Mouse (Mus musculus) lung, embryonic 14.5 days (tissue): Measurements from ENCODE around the gene Ly75. TPM values are rescaled to one million over a fixed set of nuclear protein-coding genes. Genes with fewer than 3 reads are reported as not detected.
A peak's percentile ranks its signal among the peaks of the same experiment; 100 is the strongest.

Source experiments
- ATAC-seq: fragments of 200-750 bp; cut with Nextera tagmentation; 2 replicates; pipeline ENCODE4 v1.8.0; 2017; ENCODE audit warnings: mild to moderate bottlenecking, moderate TSS enrichment, moderate library complexity; ENCODE audit not compliant: insufficient read depth
- DNase-seq: peaks from one replicate; pipeline ENCODE4 v3.0.0-alpha.2; 2015
- H3K27ac ChIP-seq: fragments of 300-500 bp; sonication (generic); 2 replicates; pipeline ENCODE4 v1.5.1; 2014; ENCODE audit warnings: low read depth, mild to moderate bottlenecking, moderate library complexity
- H3K27me3 ChIP-seq: fragments of 300-500 bp; sonication (generic); 2 replicates; pipeline ENCODE4 v1.6.1; 2014; ENCODE audit warnings: low read length, control low read depth; ENCODE audit not compliant: insufficient read depth
- H3K36me3 ChIP-seq: fragments of 300-500 bp; sonication (generic); 2 replicates; pipeline ENCODE4 v1.6.1; 2014; ENCODE audit warnings: control low read depth; ENCODE audit not compliant: insufficient read depth
- H3K4me1 ChIP-seq: fragments of 300-500 bp; sonication (generic); 2 replicates; pipeline ENCODE4 v1.6.1; 2014; ENCODE audit warnings: antibody characterized with exemption, control low read depth; ENCODE audit not compliant: insufficient read depth
- H3K4me2 ChIP-seq: fragments of 300-500 bp; sonication (generic); 2 replicates; pipeline ENCODE4 v1.6.1; 2014; ENCODE audit warnings: mild to moderate bottlenecking
- H3K4me3 ChIP-seq: fragments of 300-500 bp; sonication (generic); 2 replicates; pipeline ENCODE4 v1.5.1; 2014; ENCODE audit warnings: low read depth, low read length
- H3K9ac ChIP-seq: fragments of 300-500 bp; sonication (generic); 2 replicates; pipeline ENCODE4 v1.6.1; 2014
- H3K9me3 ChIP-seq: fragments of 300-500 bp; sonication (generic); 2 replicates; pipeline ENCODE4 v1.6.1; 2016; ENCODE audit warnings: low read depth, low read length, control low read depth
- CTCF ChIP-seq: IDR thresholded peaks from 2 replicates; pipeline ENCODE4 v1.5.1; 2016; ENCODE audit warnings: antibody characterized with exemption, low read depth
- WGBS: fragments of 180-500 bp; shearing (Covaris S2); extraction: QIAGEN DNeasy Blood & Tissue Kit; methylation state at CpG from one replicate; pipeline ENCODE4 v1.1.7; 2014; 5-methylcytosine and 5-hydroxymethylcytosine counted together
- polyA plus RNA-seq: library from polyadenylated mRNA; unstranded; fragments of >200 nt; fragmentation: Nextera tagmentation; extraction: Ambion mirVana; gene quantifications from 2 replicates; pipeline ENCODE4 v1.2.1, GENCODE M21; 2014

The Ly75 gene
- polyA plus RNA-seq, 1 experiment from 2014 or later: 3.4 TPM

DNA sequence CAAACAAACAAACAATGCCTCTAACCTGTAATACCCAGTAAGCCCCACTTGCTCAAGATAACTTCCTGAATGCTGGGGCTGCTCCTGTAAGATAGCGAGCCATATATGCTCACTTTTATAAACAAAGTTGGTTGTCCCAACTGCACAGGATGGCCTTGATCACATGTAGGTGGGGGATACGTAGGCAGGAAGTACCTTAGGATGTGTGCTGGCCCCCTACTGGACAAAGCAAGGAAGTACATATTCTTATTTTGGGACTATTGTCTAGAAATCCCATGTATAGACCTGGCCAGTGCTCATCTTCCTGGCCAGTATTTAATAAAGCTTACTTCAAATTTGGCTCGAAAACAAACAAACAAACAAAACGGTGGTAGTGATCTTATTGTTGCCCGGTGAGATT lies 59.7 kb downstream of the Ly75 start:
- Histone ChIP-seq H3K27me3 (no peaks in the 10 kb centered on the region), H3K36me3 (no peaks in the 10 kb centered on the region), H3K27ac (no peak overlapping the region), H3K9ac (no peak overlapping the region), H3K4me2 (no peak overlapping the region), H3K9me3 (no peaks in the 10 kb centered on the region), H3K4me1 (no peaks in the 10 kb centered on the region), H3K4me3 (no peak overlapping the region)
- ATAC-seq (no peak), DNase-seq (peak; percentile 27)
- peak; percentile 64 for TF ChIP-seq CTCF
- WGBS: 73% methylated on average over 5 of the region's 5 CpGs

DNA sequence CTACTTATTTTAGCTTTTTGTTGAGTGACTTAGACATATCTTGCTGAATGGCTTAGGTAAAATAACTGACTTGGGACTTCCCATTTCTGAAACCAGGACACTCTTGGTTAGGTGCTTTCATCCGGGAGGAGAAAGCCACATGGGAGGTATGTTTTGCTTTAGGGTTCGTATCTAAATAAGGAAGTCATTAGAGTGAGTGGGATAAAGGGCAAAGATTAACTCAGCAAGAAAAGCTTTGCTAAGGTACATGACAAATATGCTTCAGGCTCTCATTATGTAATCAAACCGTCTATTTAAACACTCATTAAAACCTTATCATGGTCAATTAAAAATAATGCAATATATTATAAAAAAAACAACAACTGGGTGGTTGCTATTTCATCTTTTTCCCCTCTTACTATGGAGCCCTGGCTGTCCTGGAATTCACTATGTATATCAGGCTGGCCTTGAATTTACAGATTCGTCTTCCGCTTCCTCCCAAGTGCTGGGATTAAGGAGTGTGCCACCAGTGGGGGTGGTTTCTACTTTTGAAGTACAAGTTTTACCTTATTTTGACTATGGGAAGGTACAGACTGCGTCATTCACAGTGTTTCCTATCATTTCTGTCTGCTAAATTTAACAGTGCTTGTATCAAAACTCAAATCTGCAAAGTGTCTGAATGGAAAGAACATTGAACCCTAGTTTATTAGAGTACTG lies 60.9 kb downstream of the Ly75 start:
- Histone ChIP-seq H3K4me2 (no peak overlapping the region), H3K36me3 (no peaks in the 10 kb centered on the region), H3K4me3 (no peak overlapping the region), H3K9ac (no peak overlapping the region), H3K27me3 (no peaks in the 10 kb centered on the region), H3K9me3 (no peaks in the 10 kb centered on the region), H3K27ac (no peak overlapping the region), H3K4me1 (no peaks in the 10 kb centered on the region)
- 61% methylated on average over 6 of the region's 6 CpGs for WGBS
- no peak for ATAC-seq
- no peak for TF ChIP-seq CTCF
- no peak for DNase-seq

DNA sequence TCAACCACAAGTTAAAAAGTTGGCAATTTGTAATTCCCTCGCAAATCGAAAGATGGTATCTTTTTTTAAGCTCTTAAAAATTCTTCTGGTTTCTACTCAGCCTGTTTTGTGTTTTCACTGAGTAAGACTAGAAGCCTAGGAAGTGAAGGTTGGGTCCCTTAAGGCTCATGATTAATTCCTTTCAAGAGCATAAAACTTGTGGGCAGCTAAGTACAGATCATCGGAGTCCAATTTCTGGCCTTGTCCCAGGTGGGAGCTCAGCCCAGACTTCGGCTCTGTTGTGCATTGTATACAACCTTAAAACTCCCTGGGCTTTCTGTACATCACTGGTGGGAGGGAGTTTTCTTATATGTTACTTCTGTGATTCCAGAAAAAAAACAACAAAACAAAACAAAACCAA lies 79.3 kb downstream of the Ly75 start:
- no peak overlapping the region for H3K4me3 ChIP-seq
- no peak for TF ChIP-seq CTCF
- no peaks in the 10 kb centered on the region for H3K27me3 ChIP-seq
- H3K4me2 ChIP-seq: no peak overlapping the region
- H3K9ac ChIP-seq: no peak overlapping the region
- H3K9me3 ChIP-seq: no peaks in the 10 kb centered on the region
- H3K4me1 ChIP-seq: no peaks in the 10 kb centered on the region
- no peak overlapping the region for H3K27ac ChIP-seq
- no peak for ATAC-seq
- 83% methylated on average over 4 of the region's 4 CpGs for WGBS
- H3K36me3 ChIP-seq: no peaks in the 10 kb centered on the region
- no peak for DNase-seq

DNA sequence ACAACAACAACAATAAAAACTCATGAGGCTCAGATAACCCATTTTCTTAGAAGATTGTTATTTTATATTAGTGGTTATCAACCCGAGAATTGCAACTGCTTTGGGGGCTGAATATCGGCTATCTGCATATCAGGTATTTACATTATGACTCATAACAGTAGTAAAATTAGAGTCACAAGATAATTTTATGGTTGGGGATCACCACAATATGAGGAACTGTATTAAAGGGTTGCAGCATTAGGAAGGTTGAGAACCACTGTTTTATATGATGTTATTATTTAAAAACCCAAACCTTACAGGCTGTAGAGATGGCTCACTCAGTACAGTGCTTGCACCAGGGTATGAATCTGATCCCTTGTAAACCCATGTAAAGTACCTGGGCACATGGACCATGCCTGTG lies 83.8 kb downstream of the Ly75 start:
- H3K9ac ChIP-seq: no peak overlapping the region
- no peaks in the 10 kb centered on the region for H3K4me1 ChIP-seq
- no peak overlapping the region for H3K4me3 ChIP-seq
- H3K9me3 ChIP-seq: no peaks in the 10 kb centered on the region
- no peak overlapping the region for H3K27ac ChIP-seq
- TF ChIP-seq CTCF: no peak
- no peaks in the 10 kb centered on the region for H3K27me3 ChIP-seq
- ATAC-seq (no peak), DNase-seq (no peak)
- H3K36me3 ChIP-seq: no peaks in the 10 kb centered on the region
- 86% methylated on average over 2 of the region's 2 CpGs for WGBS
- no peak overlapping the region for H3K4me2 ChIP-seq

DNA sequence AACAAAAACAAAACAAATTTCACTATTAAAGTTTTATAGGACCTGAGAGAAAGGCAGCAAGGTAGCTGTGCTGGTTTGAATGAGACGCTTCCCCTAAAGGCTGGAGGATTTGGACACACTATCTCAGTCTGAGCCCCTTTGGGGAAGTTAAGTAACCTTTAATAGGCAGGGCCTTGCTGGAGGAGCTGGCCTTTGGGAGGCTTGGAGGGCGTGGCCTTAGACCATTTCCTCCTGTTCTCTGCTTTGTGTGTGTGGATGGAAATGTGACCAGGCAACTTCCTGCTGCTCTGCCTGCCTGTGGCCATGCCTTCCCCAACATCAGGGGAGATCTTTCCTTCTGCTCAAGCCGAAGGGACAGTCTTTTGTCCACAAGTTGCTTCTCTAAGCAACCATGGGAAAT lies 84.8 kb downstream of the Ly75 start:
- Histone ChIP-seq H3K36me3 (no peaks in the 10 kb centered on the region), H3K27me3 (no peaks in the 10 kb centered on the region), H3K9me3 (no peaks in the 10 kb centered on the region), H3K4me2 (no peak overlapping the region), H3K4me3 (no peak overlapping the region), H3K4me1 (no peaks in the 10 kb centered on the region), H3K27ac (no peak overlapping the region), H3K9ac (no peak overlapping the region)
- no peak for TF ChIP-seq CTCF
- 73% methylated on average over 3 of the region's 3 CpGs for WGBS
- DNase-seq (no peak), ATAC-seq (no peak)

DNA sequence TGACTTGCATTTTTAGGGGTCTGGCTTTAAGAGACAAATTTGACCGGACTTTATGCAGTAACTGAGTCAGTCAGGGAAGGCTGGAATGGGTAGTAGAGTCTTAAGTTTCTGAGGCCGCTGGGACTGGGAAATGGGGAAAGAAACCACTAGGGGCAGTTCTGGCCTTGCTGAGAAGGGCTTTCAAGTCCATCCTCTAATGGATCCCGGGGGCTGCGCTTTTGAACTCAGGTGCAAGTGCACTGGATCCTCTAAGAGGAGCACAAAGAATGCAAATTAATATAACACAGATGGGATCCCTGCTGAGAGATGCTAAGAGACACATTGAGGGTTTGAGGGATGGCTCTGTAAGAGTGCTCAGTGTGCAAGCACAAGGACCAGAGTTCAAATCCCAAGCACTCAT lies 91.7 kb downstream of the Ly75 start:
- no peak for ATAC-seq
- Histone ChIP-seq H3K27ac (no peak overlapping the region), H3K36me3 (no peaks in the 10 kb centered on the region), H3K27me3 (no peaks in the 10 kb centered on the region), H3K4me2 (no peak overlapping the region), H3K9me3 (no peaks in the 10 kb centered on the region), H3K9ac (no peak overlapping the region), H3K4me1 (no peaks in the 10 kb centered on the region), H3K4me3 (no peak overlapping the region)
- TF ChIP-seq CTCF: no peak
- WGBS: 81% methylated on average over 4 of the region's 4 CpGs
- no peak for DNase-seq

DNA sequence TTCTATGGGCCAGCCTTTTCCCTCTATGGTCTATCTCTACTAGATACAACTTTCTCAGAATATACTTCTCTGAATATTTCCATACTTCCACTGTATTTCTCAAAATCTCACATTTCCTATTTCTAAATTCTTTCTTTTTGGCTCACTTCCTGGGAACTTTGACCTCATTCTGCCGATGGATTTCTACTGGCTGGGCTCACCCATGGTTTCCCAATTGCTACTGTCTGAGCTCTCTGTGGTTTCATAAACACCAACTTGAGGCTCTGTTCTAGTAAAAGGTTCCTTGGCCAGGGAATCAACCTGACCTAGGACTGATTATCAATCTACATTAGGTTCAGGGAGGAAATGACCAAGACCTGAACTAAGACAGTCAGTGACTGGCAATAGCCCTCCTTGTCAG lies 93.7 kb downstream of the Ly75 start:
- Histone ChIP-seq H3K4me1 (no peaks in the 10 kb centered on the region), H3K4me2 (no peak overlapping the region), H3K27me3 (no peaks in the 10 kb centered on the region), H3K9ac (no peak overlapping the region), H3K27ac (no peak overlapping the region), H3K36me3 (no peaks in the 10 kb centered on the region), H3K4me3 (no peak overlapping the region), H3K9me3 (no peaks in the 10 kb centered on the region)
- 25% methylated on average over 1 of the region's 1 CpGs for WGBS
- no peak for TF ChIP-seq CTCF
- ATAC-seq (no peak), DNase-seq (peak; percentile 49)
